ENCODE assay signal across 17 mouse cellular contexts in genomic region chr9:107510384-107511100, GRCm38 (mm10). TPM values are rescaled to one million over a fixed set of nuclear protein-coding genes. Genes with fewer than 3 reads are reported as not detected.
DNase-seq lines count a peak whose midpoint lies in the region; ATAC-seq and TF ChIP-seq lines count a peak whose summit lies in the region.
"Had no signal": no experiment of that assay in that cellular context is flagged by ENCODE, and none has a peak within 500 bp of the region (broad histone marks: within the 10 kb centered on the region; RNA-seq: fewer than 3 reads in every experiment).

No protein-coding gene starts in this region.

- no peaks in the 10 kb centered on the region for H3K36me3 ChIP-seq in hindbrain, embryonic 11.5 days (ENCODE audit: control insufficient read depth, insufficient read depth, low read length)
- H3K36me3 ChIP-seq in midbrain, embryonic 10.5 days = no peaks in the 10 kb centered on the region
- H3K36me3 ChIP-seq in neural tube, embryonic 14.5 days (ENCODE audit: control insufficient read depth, insufficient read depth, low read length) = 0 out of 2 replicates have a peak, but pooled peaks cover 3% of the 10 kb centered on the region
- H3K36me3 ChIP-seq: limb, embryonic 15.5 days; stomach, embryonic 15.5 days had no signal

- DNase-seq in layer of hippocampus, adult 2 months (ENCODE audit: low spot score in 2 of 2) = no peak
- no peak for DNase-seq in layer of hippocampus, adult 8-10 months (ENCODE audit: low spot score in 2 of 2)
- DNase-seq in hindbrain, embryonic 11.5 days (ENCODE audit: low spot score) = no peak
- DNase-seq in midbrain, embryonic 10.5 days (ENCODE audit: low spot score) = no peak
- no peak for DNase-seq in retina, embryonic 14.5 days (ENCODE audit: low spot score)
- no peak for DNase-seq in left cerebral cortex, postnatal 14 days (ENCODE audit: low spot score in 2 of 2)
- DNase-seq: adrenal gland, adult 8-10 months; cerebellum, adult 18-20 months; layer of hippocampus, adult 9-11 months; lung, adult 2 months had no signal

- ATAC-seq in hindbrain, embryonic 11.5 days (ENCODE audit: low FRiP score) = no peak
- no peak for ATAC-seq in neural tube, embryonic 14.5 days (ENCODE audit: low read depth)
- ATAC-seq: CD4-positive, CD25-positive, alpha-beta regulatory T cell, adult 4 months had no signal

- H3K9ac ChIP-seq in hindbrain, embryonic 11.5 days (ENCODE audit: low read depth, low read length) = no peak overlapping the region
- H3K9ac ChIP-seq in neural tube, embryonic 14.5 days (replicated peaks; ENCODE audit: low read depth, low read length) = no peak overlapping the region
- H3K9ac ChIP-seq: limb, embryonic 15.5 days; stomach, embryonic 15.5 days had no signal

- no peaks in the 10 kb centered on the region for H3K27me3 ChIP-seq in hindbrain, embryonic 11.5 days (ENCODE audit: control insufficient read depth, insufficient read depth, low read length)
- H3K27me3 ChIP-seq in midbrain, embryonic 10.5 days (ENCODE audit: low read depth, poor library complexity, severe bottlenecking) = 0 out of 2 replicates have a peak, but pooled peaks cover 9% of the 10 kb centered on the region
- H3K27me3 ChIP-seq in neural tube, embryonic 14.5 days (ENCODE audit: control insufficient read depth, insufficient read depth, low read length) = no peaks in the 10 kb centered on the region

- no peaks in the 10 kb centered on the region for H3K9me3 ChIP-seq in hindbrain, embryonic 11.5 days (ENCODE audit: control insufficient read depth, low read length)
- H3K9me3 ChIP-seq in midbrain, embryonic 10.5 days (replicated peaks) = no peaks in the 10 kb centered on the region
- no peaks in the 10 kb centered on the region for H3K9me3 ChIP-seq in neural tube, embryonic 14.5 days (ENCODE audit: control insufficient read depth, low read length)
- H3K9me3 ChIP-seq: limb, embryonic 15.5 days; stomach, embryonic 15.5 days had no signal

- no peak overlapping the region for H3K4me2 ChIP-seq in hindbrain, embryonic 11.5 days (replicated peaks; ENCODE audit: low read depth, low read length)
- no peak overlapping the region for H3K4me2 ChIP-seq in neural tube, embryonic 14.5 days (ENCODE audit: low read depth, low read length)
- H3K4me2 ChIP-seq: limb, embryonic 15.5 days; stomach, embryonic 15.5 days had no signal

- 0 out of 2 replicates have a peak, but pooled peaks cover 2% of the 10 kb centered on the region for H3K4me1 ChIP-seq in hindbrain, embryonic 11.5 days (replicated peaks; ENCODE audit: control insufficient read depth, insufficient read depth, low read length)
- H3K4me1 ChIP-seq in midbrain, embryonic 10.5 days = peaks cover 44% of the 10 kb centered on the region
- peaks cover 65% of the 10 kb centered on the region for H3K4me1 ChIP-seq in neural tube, embryonic 14.5 days (ENCODE audit: control insufficient read depth, insufficient read depth, low read length)

- 88% methylated on average over 14 of the region's 14 CpGs for WGBS in hindbrain, embryonic 11.5 days
- 92% methylated on average over 14 of the region's 14 CpGs for WGBS in midbrain, embryonic 10.5 days
- WGBS in neural tube, embryonic 14.5 days = 78% methylated on average over 14 of the region's 14 CpGs

- no peak overlapping the region for H3K27ac ChIP-seq in layer of hippocampus, adult 2 months
- peak overlapping the region; percentile 74 for H3K27ac ChIP-seq in hindbrain, embryonic 11.5 days (ENCODE audit: low read depth, low read length)
- H3K27ac ChIP-seq in midbrain, embryonic 10.5 days (replicated peaks) = peak overlapping the region; percentile 58; the same call in 1 of the 2 replicates
- H3K27ac ChIP-seq in neural tube, embryonic 14.5 days (ENCODE audit: low read depth, low read length) = peak overlapping the region; percentile 71
- H3K27ac ChIP-seq: limb, embryonic 15.5 days; stomach, embryonic 15.5 days had no signal

- TF ChIP-seq CTCF in layer of hippocampus, adult 2 months (conservative IDR thresholded peaks at IDR 0.05) = peak; percentile 40

- intact Hi-C loops in left cerebral cortex, postnatal 14 days (cut with DNase I) = no loop called here

- H3K4me3 ChIP-seq in layer of hippocampus, adult 2 months = no peak overlapping the region
- no peak overlapping the region for H3K4me3 ChIP-seq in hindbrain, embryonic 11.5 days (ENCODE audit: low read depth, low read length)
- no peak overlapping the region for H3K4me3 ChIP-seq in midbrain, embryonic 10.5 days
- no peak overlapping the region for H3K4me3 ChIP-seq in neural tube, embryonic 14.5 days (ENCODE audit: low read depth, low read length)
- H3K4me3 ChIP-seq: erythroblast, embryonic 14.5 days; limb, embryonic 15.5 days; stomach, embryonic 15.5 days had no signal

RNA-seq across cellular contexts. Expression of gene Tmem115, which starts 23.2 kb away (rescaled TPM):
- 10 to 100 TPM; 35.8 to 41.0 TPM for total RNA-seq in layer of hippocampus, adult 2 months (2021)
- total RNA-seq in layer of hippocampus, adult 8-10 months (2022) = 10 to 100 TPM; 33.1 to 40.3 (median 36.2) TPM
- 38.8 and 46.5 TPM in 2 replicates for polyA plus RNA-seq in hindbrain, embryonic 11.5 days (2014; fragmentation: Nextera tagmentation; extraction: Ambion mirVana)
- 38.6 and 39.5 TPM in 2 replicates for polyA plus RNA-seq in midbrain, embryonic 10.5 days (2016; fragmentation: Nextera tagmentation; extraction: Ambion mirVana)
- polyA plus RNA-seq in neural tube, embryonic 14.5 days (2014; fragmentation: Nextera tagmentation; extraction: Ambion mirVana) = 47.7 and 48.7 TPM in 2 replicates
- total RNA-seq in left cerebral cortex, postnatal 14 days (2021) = 10 to 100 TPM; 33.0 to 35.3 TPM

RNA-seq across cellular contexts. Expression of gene Cyb561d2, which starts 31.5 kb away (rescaled TPM):
- total RNA-seq in layer of hippocampus, adult 2 months (2021) = 10 to 100 TPM; 13.8 to 15.3 TPM
- total RNA-seq in layer of hippocampus, adult 8-10 months (2022) = 10 to 100 TPM; 14.7 to 18.5 (median 16.5) TPM
- 19.6 and 21.2 TPM in 2 replicates for polyA plus RNA-seq in hindbrain, embryonic 11.5 days (2014; fragmentation: Nextera tagmentation; extraction: Ambion mirVana)
- 20.5 and 22.6 TPM in 2 replicates for polyA plus RNA-seq in midbrain, embryonic 10.5 days (2016; fragmentation: Nextera tagmentation; extraction: Ambion mirVana)
- polyA plus RNA-seq in neural tube, embryonic 14.5 days (2014; fragmentation: Nextera tagmentation; extraction: Ambion mirVana) = 42.2 and 46.7 TPM in 2 replicates
- total RNA-seq in left cerebral cortex, postnatal 14 days (2021) = 10 to 100 TPM; 20.7 to 24.9 TPM

RNA-seq across cellular contexts. Expression of gene Nprl2, which starts 31.5 kb away (rescaled TPM):
- 10 to 100 TPM; 44.2 to 45.2 TPM for total RNA-seq in layer of hippocampus, adult 2 months (2021)
- 10 to 100 TPM; 39.4 to 46.9 (median 44.5) TPM for total RNA-seq in layer of hippocampus, adult 8-10 months (2022)
- polyA plus RNA-seq in hindbrain, embryonic 11.5 days (2014; fragmentation: Nextera tagmentation; extraction: Ambion mirVana) = 46.2 and 46.5 TPM in 2 replicates
- 37.1 and 40.4 TPM in 2 replicates for polyA plus RNA-seq in midbrain, embryonic 10.5 days (2016; fragmentation: Nextera tagmentation; extraction: Ambion mirVana)
- polyA plus RNA-seq in neural tube, embryonic 14.5 days (2014; fragmentation: Nextera tagmentation; extraction: Ambion mirVana) = 71.5 and 74.9 TPM in 2 replicates
- total RNA-seq in left cerebral cortex, postnatal 14 days (2021) = 10 to 100 TPM; 38.4 to 39.2 TPM

RNA-seq across cellular contexts. Expression of gene Zmynd10, which starts 36.6 kb away (rescaled TPM):
- total RNA-seq in layer of hippocampus, adult 2 months (2021) = 1 to 10 TPM; 4.7 to 5.7 TPM
- 1 to 10 TPM; 4.5 to 7.8 (median 6.3) TPM for total RNA-seq in layer of hippocampus, adult 8-10 months (2022)
- 3.7 and 5.0 TPM in 2 replicates for polyA plus RNA-seq in hindbrain, embryonic 11.5 days (2014; fragmentation: Nextera tagmentation; extraction: Ambion mirVana)
- polyA plus RNA-seq in midbrain, embryonic 10.5 days (2016; fragmentation: Nextera tagmentation; extraction: Ambion mirVana) = 0.75 and 1.1 TPM in 2 replicates
- 1.2 and 2.0 TPM in 2 replicates for polyA plus RNA-seq in neural tube, embryonic 14.5 days (2014; fragmentation: Nextera tagmentation; extraction: Ambion mirVana)
- total RNA-seq in left cerebral cortex, postnatal 14 days (2021) = 1 to 10 TPM; 2.3 to 3.1 TPM
- total RNA-seq: granulocyte monocyte progenitor cell, adult 5-6 weeks had no signal
- polyA plus RNA-seq: erythroblast, embryonic 14.5 days; heart, embryonic 14.5 days had no signal

RNA-seq across cellular contexts. Expression of gene Rassf1, which starts 40.8 kb away (rescaled TPM):
- 10 to 100 TPM; 16.2 to 17.6 TPM for total RNA-seq in layer of hippocampus, adult 2 months (2021)
- total RNA-seq in layer of hippocampus, adult 8-10 months (2022) = 10 to 100 TPM; 17.3 to 22.5 (median 19.0) TPM
- polyA plus RNA-seq in hindbrain, embryonic 11.5 days (2014; fragmentation: Nextera tagmentation; extraction: Ambion mirVana) = 39.7 and 41.2 TPM in 2 replicates
- 54.2 and 54.8 TPM in 2 replicates for polyA plus RNA-seq in midbrain, embryonic 10.5 days (2016; fragmentation: Nextera tagmentation; extraction: Ambion mirVana)
- 34.1 and 34.9 TPM in 2 replicates for polyA plus RNA-seq in neural tube, embryonic 14.5 days (2014; fragmentation: Nextera tagmentation; extraction: Ambion mirVana)
- total RNA-seq in left cerebral cortex, postnatal 14 days (2021) = 10 to 100 TPM; 14.0 to 14.6 TPM
